Mouse (Mus musculus) liver, postnatal 0 days (tissue): ENCODE data around the gene Inhbc.

Experiments
- CTCF ChIP-seq: sonication (generic); IDR thresholded peaks from 2 replicates; pipeline ENCODE4 v1.5.1; 2016; ENCODE audit warnings: antibody characterized with exemption, low read depth
- EP300 ChIP-seq: IDR thresholded peaks from 2 replicates; pipeline ENCODE4 v1.6.1; 2016; ENCODE audit warnings: antibody characterized with exemption, low read depth, mild to moderate bottlenecking

- TF ChIP-seq CTCF (no peak), EP300 (no peak)
These were observed 19.0 kb downstream of the Inhbc start for GRCm38 (mm10) chr10:127351285-127351595.
